Mouse (Mus musculus) intestine, embryonic 15.5 days (tissue): ENCODE data around the gene Sgce. TPM values are rescaled to one million over a fixed set of nuclear protein-coding genes. Genes with fewer than 3 reads are reported as not detected.

Experiments
- polyA plus RNA-seq: library from polyadenylated mRNA; unstranded; fragments of >200 nt; fragmentation: Nextera tagmentation; extraction: Ambion mirVana; gene quantifications from 2 replicates; pipeline ENCODE4 v1.2.1, GENCODE M21; 2015

The Sgce gene
- polyA plus RNA-seq, 1 experiment from 2014 or later: 47.5 TPM

Other genes with a start within 250 kb of the Sgce start
- 472 and 528 TPM in 2 replicates for gene Col1a2, start 242.4 kb downstream of the Sgce start, polyA plus RNA-seq
- gene Casd1, start 146.4 kb downstream of the Sgce start, polyA plus RNA-seq: 20.3 and 22.7 TPM in 2 replicates
- gene Peg10, start 99 bp upstream of the Sgce start, polyA plus RNA-seq: 2.8 and 3.2 TPM in 2 replicates
- 12.0 and 13.0 TPM in 2 replicates for gene Ppp1r9a, start 155.7 kb upstream of the Sgce start, polyA plus RNA-seq